Mouse (Mus musculus): ENCODE measurements around the gene Zmynd10. TPM values are rescaled to one million over a fixed set of nuclear protein-coding genes. Genes with fewer than 3 reads are reported as not detected.

Gene Zmynd10
- polyA plus RNA-seq, 1 experiment, result 0.28 TPM

DNA sequence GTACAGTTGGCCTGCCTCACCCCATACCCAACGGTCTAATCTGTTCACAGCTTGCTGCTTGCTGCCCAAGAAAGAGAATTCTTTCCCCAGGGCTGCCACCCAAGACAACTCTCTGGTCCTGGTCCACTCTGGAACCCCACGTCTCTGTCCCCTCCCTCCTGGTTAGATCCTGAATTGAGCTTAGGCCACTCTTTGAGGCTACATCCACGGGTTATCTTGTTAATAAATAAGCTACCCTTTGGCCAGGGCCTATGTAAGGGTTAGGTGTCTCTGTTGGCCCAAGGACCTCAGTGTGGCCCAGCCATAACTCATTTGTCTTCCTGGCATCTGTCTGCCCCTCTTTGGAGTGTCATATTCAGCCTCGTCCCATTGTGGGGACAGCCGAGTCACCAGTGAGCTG, 51.3 kb downstream of the Zmynd10 start:
- no peak for TF ChIP-seq GATA1 (IDR thresholded peaks at IDR 0.05; ENCODE audit: low read length)

DNA sequence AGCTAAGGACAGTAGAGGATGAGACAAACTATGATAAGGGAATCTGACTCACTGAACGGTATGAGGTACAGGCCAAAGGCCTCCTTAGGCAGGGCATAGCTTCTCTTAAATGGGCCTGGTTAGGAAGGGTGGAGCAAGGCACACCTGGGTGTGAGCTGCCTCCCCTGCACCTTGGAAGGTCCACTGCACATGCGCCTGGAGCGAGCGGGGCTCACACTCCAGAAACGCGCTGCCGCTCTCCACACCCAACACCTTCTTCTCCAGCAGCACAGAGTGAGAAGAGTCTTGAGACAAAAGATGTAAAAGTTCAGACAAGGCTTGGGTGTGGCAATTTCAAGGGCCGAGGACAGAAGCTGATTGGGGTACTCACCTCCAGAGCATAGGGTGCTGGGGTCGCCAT, 52.3 kb downstream of the Zmynd10 start:
- no peak for TF ChIP-seq GATA1 (IDR thresholded peaks at IDR 0.05; ENCODE audit: low read length)

GRCm38 (mm10) chr9:107599842-107600241, 52.7 kb downstream of the Zmynd10 start:
- TF ChIP-seq GATA1 (IDR thresholded peaks at IDR 0.05; ENCODE audit: low read length), result no peak

- TF ChIP-seq GATA1 (IDR thresholded peaks at IDR 0.05; ENCODE audit: low read length), result no peak
Observed at GRCm38 (mm10) chr9:107600745-107601144, 53.6 kb downstream of the Zmynd10 start.

Other genes with a start within 250 kb of the Zmynd10 start
- 9.0 and 15.2 TPM in 2 replicates for gene Hemk1, start 208.9 kb upstream of the Zmynd10 start, polyA plus RNA-seq (2012)
- 0.14 and 0.16 TPM in 2 replicates for gene 6430571L13Rik, start 206.7 kb upstream of the Zmynd10 start, polyA plus RNA-seq (2012)
- not detected in 2 replicates for gene Cacna2d2, start 147.7 kb upstream of the Zmynd10 start, polyA plus RNA-seq (2012)
- 35.6 and 43.9 TPM in 2 replicates for gene Tmem115, start 13.4 kb upstream of the Zmynd10 start, polyA plus RNA-seq (2012)
- gene Cyb561d2, start 5.1 kb upstream of the Zmynd10 start, polyA plus RNA-seq (2012), result 11.6 and 11.7 TPM in 2 replicates
- 0.68 and 0.92 TPM in 2 replicates for gene Nprl2, start 5.1 kb upstream of the Zmynd10 start, polyA plus RNA-seq (2012)
- 10.7 and 15.9 TPM in 2 replicates for gene Rassf1, start 4.3 kb downstream of the Zmynd10 start, polyA plus RNA-seq (2012)
- 27.3 and 31.3 TPM in 2 replicates for gene Tusc2, start 16.0 kb downstream of the Zmynd10 start, polyA plus RNA-seq (2012)
- gene Hyal2, start 20.6 kb downstream of the Zmynd10 start, polyA plus RNA-seq (2012), result 22.8 and 27.1 TPM in 2 replicates
- gene Hyal1, start 29.6 kb downstream of the Zmynd10 start, polyA plus RNA-seq (2012), result 1.3 and 1.4 TPM in 2 replicates
- 35.5 and 40.9 TPM in 2 replicates for gene Naa80, start 31.6 kb downstream of the Zmynd10 start, polyA plus RNA-seq (2012)
- gene Hyal3, start 33.5 kb downstream of the Zmynd10 start, polyA plus RNA-seq (2012), result 0.06 and 0.45 TPM in 2 replicates
- gene Ifrd2, start 40.3 kb downstream of the Zmynd10 start, polyA plus RNA-seq (2012), result 131 and 135 TPM in 2 replicates
- gene Sema3b, start 61.9 kb downstream of the Zmynd10 start, polyA plus RNA-seq (2012), result not detected in 2 replicates
- gene Gnai2, start 88.1 kb downstream of the Zmynd10 start, polyA plus RNA-seq (2012), result 427 and 551 TPM in 2 replicates
- gene Slc38a3, start 122.2 kb downstream of the Zmynd10 start, polyA plus RNA-seq (2012), result not detected in 2 replicates
- not detected in 2 replicates for gene Gnat1, start 132.4 kb downstream of the Zmynd10 start, polyA plus RNA-seq (2012)
- 0.02 and 0.05 TPM in 2 replicates for gene Sema3f, start 163.2 kb downstream of the Zmynd10 start, polyA plus RNA-seq (2012)
- 16.1 and 25.4 TPM in 2 replicates for gene Rbm5, start 223.7 kb downstream of the Zmynd10 start, polyA plus RNA-seq (2012)